Mouse (Mus musculus) layer of hippocampus, postnatal 36 days (tissue): ENCODE measurements around the gene Pitpnm2. TPM values are rescaled to one million over a fixed set of nuclear protein-coding genes. Genes with fewer than 3 reads are reported as not detected.
"Not testable (repeated sequence)": the region's sequence is repeated elsewhere in the genome, so short reads cannot be mapped to it uniquely, and the experiment has no call there.

Experiments used
- DNase-seq, 2 experiments: peaks; one replicate each; pipeline ENCODE4 v3.0.0; 2022
- total RNA-seq, 2 experiments: library from RNA; stranded (reverse); gene quantifications; 2 replicates each; pipeline ENCODE4 v1.2.3; 2021

The Pitpnm2 gene
- total RNA-seq = 100 to 1,000 TPM; 281 to 377 TPM

GRCm38 (mm10) chr5:124249614-124250591, at the start of gene Pitpnm2:
Pitpnm2 (minus strand) TSS chr5:124249760.
- no peak for DNase-seq

GRCm38 (mm10) chr5:124299307-124299706, 49.7 kb upstream of the Pitpnm2 start:
- not testable (repeated sequence) for DNase-seq

DNA sequence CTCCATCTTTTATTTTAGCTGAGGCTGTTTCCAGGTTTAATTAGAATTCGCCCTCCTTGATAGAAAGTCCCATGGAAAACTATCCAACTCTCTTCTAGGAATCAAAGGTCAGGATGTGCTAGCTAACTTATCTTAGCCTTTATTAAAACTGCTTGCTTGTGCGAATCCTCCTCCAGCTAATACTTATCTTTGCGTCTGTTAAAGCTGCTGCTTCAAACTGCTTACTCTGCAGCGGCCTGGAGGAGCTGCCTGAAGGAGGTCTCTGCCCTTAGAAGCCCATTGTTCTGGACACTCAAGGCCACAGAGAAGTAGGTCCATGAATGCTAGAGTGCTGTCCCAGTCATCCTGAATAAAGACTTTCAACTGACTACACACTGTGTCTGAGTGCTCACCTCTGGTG, 46.9 kb upstream of the Pitpnm2 start:
- no peak for DNase-seq

DNA sequence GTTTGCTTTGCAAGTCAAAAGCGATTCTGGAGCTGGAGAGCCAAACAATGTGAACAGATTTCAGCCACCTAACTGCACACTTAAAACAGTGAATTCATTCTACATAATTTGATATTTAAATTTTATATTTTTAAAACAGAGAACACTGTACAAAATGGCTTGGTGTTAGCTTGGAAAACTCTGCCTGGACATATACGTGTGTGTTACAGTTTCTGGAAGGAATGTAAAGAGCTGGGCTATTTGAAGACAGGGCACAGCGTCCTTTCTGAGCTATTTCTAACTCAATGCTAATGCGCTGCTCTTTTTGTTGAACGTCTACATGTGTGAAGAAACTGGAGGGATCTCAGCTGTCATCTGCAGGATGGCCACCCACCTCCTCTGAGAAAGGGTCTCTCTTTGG, 44.4 kb upstream of the Pitpnm2 start:
- no peak for DNase-seq

GRCm38 (mm10) chr5:124290216-124290615, 40.7 kb upstream of the Pitpnm2 start:
- no peak for DNase-seq

DNA sequence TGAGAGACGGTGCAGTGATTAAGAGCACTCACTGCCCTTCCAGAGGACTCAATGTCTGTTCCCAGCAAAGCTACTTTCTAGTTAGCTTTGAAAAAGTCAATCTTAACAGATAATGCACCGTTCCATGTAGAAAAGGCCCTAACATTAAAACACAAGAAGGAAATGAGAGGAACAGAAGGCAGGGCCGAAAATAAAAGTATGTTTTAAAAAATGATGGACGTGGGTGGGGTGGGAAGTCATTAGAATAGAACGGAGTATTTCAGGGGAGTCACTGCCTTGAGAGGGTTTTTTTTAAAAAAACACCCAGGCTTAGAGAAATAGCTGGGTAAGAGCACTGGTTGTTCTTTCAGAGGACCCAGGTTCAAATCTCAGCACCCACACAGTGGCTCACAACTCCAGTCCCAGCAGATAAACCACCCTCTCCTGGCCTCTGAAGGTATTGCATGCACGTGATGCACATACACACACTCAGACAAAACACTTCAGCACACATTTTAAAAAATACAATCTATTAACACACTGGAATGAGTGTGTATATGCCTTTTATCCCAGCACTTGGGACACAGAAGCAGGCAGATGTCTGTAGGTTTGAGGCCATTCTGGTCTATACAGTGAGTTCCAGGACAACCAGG, 38.2 kb upstream of the Pitpnm2 start:
- no peak for DNase-seq

DNA sequence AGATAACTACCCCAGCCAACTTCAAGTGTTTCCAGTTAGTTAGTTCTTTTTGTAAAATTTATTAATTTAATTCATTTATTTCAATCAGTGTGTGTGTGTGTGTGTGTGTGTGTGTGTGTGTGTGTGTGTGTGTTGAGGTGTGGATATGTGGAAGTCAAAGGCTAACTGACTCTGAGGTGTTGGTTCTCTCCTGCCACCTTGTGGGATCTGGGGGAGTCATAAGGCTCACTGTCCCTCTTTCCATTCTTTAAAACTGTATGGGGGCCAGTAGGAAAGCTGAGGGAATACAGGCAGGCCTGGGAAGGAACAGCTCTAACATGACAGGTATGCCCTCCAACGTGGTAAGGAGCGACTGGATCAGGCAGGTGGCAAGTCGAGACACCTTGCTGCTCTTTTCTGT, 34.8 kb upstream of the Pitpnm2 start:
- no peak for DNase-seq

GRCm38 (mm10) chr5:124282854-124283253, 33.3 kb upstream of the Pitpnm2 start:
- no peak for DNase-seq

GRCm38 (mm10) chr5:124270226-124270625, 20.7 kb upstream of the Pitpnm2 start:
- no peak for DNase-seq

- DNase-seq = no peak
Measured at GRCm38 (mm10) chr5:124269661-124270060, 20.1 kb upstream of the Pitpnm2 start.

DNA sequence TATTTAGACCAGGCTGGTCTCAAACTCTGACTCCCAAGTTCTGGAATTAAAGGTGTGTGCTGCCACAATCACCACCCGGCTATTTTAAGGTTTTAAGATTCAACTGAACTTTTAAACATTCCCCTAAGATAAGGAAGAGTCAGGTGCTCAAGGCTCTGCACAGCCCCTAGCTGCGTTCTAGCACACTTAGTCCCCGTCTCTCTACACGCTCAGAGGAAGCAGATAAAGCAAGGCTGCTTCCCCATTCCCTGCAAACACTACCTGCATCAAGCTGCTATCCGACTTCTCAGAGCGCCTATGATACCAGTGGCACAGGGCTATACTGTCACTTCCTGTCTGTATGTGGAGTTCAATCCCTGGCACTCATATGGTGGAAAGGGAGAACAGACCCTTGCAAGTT, 18.1 kb upstream of the Pitpnm2 start:
- DNase-seq = no peak

GRCm38 (mm10) chr5:124266821-124267220, 17.3 kb upstream of the Pitpnm2 start:
- no peak for DNase-seq

DNA sequence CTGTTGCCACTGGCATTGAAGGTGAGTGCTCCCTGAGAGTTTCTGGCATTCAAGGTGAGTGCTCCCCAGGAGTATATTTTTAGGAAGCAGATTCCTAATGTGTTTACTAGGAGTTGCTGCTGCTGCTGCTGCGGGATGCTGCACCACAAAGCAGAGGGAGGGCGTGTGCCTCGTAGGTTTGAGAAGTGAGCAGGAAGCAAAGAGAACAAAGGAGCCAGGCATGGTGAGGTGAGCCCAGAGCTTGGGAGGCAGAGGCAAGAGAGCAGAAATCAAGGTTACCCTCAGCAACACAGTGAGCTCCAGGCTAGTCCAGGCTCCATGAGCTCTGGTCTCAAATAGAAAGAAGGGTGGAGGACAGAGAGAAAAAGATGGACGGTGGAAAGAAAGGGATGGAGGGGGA, 13.7 kb upstream of the Pitpnm2 start:
- no peak for DNase-seq

- DNase-seq = no peak
Measured at GRCm38 (mm10) chr5:124262090-124262489, 12.5 kb upstream of the Pitpnm2 start.

DNA sequence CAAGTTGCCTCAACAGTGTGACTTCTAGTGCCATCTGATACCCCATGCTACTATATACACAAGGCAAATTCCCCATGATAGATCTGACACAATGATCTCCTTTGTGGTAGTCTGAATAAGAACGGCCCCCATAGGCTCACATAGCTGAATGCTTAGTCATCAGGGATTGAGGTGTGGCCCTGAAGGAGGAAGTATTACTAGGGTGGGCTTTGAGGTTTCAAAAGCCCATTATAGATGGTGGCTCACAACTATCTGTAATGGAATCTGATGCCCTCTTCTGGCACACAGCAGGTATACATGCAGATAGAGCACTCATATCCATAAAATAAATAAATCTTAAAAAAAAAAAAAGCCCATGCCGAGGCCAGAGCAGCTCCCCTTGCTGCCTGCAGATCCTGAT, 9.6 kb upstream of the Pitpnm2 start:
- no peak for DNase-seq

GRCm38 (mm10) chr5:124258026-124258425, 8.5 kb upstream of the Pitpnm2 start:
- DNase-seq = no peak

DNA sequence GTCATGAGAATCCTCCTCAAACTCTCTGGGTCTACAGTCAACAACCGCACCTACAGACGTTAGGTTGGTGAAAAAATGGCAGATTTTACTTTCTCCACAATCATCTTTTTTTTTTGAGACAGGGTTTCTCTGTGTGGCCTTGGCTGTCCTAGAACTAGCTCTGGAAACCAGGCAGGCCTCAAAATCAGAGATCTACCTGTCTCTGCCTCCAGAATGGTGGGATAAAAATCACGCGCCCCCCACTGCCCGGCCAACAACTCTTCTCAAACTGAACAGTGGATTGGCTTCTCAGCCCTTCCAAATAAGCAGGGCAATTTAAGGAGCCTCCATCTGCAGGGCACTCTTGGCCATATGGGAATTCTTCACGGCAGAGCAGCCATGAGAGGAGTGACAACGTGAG, 5.6 kb upstream of the Pitpnm2 start:
- DNase-seq = no peak

DNA sequence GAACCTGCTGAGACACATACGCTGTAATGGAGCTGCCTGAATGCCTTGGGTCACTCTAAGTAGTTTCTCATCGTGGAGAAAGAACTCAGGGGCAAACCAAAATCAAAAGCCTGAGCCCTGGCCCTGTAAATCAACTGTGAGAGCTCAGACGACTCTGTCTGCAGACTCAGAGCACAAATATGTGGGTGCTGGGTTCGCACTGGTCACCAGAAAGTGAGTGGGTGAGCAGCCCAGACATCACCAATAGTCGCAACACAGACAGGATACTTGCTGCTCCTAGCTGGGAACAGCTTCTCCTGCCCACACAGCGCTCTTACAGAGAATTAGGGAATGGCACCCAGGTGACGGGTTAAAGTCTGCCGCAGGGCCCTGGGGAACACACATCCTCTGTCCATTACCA, 4.0 kb upstream of the Pitpnm2 start:
- no peak for DNase-seq

GRCm38 (mm10) chr5:124252580-124253320, 3.2 kb upstream of the Pitpnm2 start:
- DNase-seq = no peak

- no peak for DNase-seq
Measured at GRCm38 (mm10) chr5:124251070-124251469, 1.5 kb upstream of the Pitpnm2 start.

- peak in 1 of 2 experiments; percentile 40 for DNase-seq
Measured at GRCm38 (mm10) chr5:124248845-124249613, 531 bp downstream of the Pitpnm2 start.

- no peak for DNase-seq
Measured at GRCm38 (mm10) chr5:124247986-124248626, 1.5 kb downstream of the Pitpnm2 start.
